Mouse (Mus musculus) erythroblast, embryonic 14.5 days (primary cell): ENCODE results near the gene Snd1. TPM values are rescaled to one million over a fixed set of nuclear protein-coding genes. Genes with fewer than 3 reads are reported as not detected.

Experiments
- H3K27me3 ChIP-seq: 2 replicates; pipeline ENCODE4 v1.6.1; 2012; ENCODE audit warnings: inconsistent platforms; ENCODE audit not compliant: control insufficient read depth
- H3K36me3 ChIP-seq: 2 replicates; pipeline ENCODE4 v1.6.1; 2012; ENCODE audit warnings: mild to moderate bottlenecking, inconsistent platforms; ENCODE audit not compliant: control insufficient read depth
- H3K4me1 ChIP-seq: 2 replicates; pipeline ENCODE4 v1.6.1; 2012; ENCODE audit warnings: inconsistent platforms; ENCODE audit not compliant: control insufficient read depth
- H3K4me3 ChIP-seq: replicated peaks from 2 replicates; pipeline ENCODE3; 2012; ENCODE audit warnings: moderate library complexity, mild to moderate bottlenecking, inconsistent platforms
- H3K9me3 ChIP-seq: 2 replicates; pipeline ENCODE4 v1.6.1; 2012; ENCODE audit warnings: low read length, inconsistent platforms, mixed read lengths; ENCODE audit not compliant: control insufficient read depth
- GATA1 ChIP-seq: IDR thresholded peaks from 2 replicates; pipeline ENCODE4 v1.6.1; 2012; ENCODE audit warnings: low read length, inconsistent platforms, mixed read lengths
- TAL1 ChIP-seq: IDR thresholded peaks from 3 replicates; pipeline ENCODE4 v1.6.1; 2012; ENCODE audit warnings: low read length, inconsistent platforms, mixed read lengths
- polyA plus RNA-seq: library from polyadenylated mRNA; stranded (reverse); fragments of >175 nt; gene quantifications from 2 replicates; pipeline ENCODE4 v1.2.3, GENCODE M21; 2012

The Snd1 gene
- polyA plus RNA-seq, 1 experiment, result 1.9 TPM

- TF ChIP-seq GATA1 (no peak), TAL1 (no peak)
- Histone ChIP-seq H3K36me3 (no peaks in the 10 kb centered on the region; the same call in 1 of the 2 replicates), H3K4me1 (no peaks in the 10 kb centered on the region), H3K9me3 (no peaks in the 10 kb centered on the region), H3K4me3 (no peak overlapping the region), H3K27me3 (no peaks in the 10 kb centered on the region)
Observed at GRCm38 (mm10) chr6:28841569-28841968, 366.6 kb downstream of the Snd1 start.

GRCm38 (mm10) chr6:28842375-28843276 is 367.7 kb downstream of the Snd1 start:
- no peak overlapping the region for H3K4me3 ChIP-seq
- no peak for TF ChIP-seq TAL1
- no peak for TF ChIP-seq GATA1
- H3K4me1 ChIP-seq, result no peaks in the 10 kb centered on the region
- no peaks in the 10 kb centered on the region for H3K9me3 ChIP-seq
- no peaks in the 10 kb centered on the region; the same call in 1 of the 2 replicates for H3K36me3 ChIP-seq
- no peaks in the 10 kb centered on the region for H3K27me3 ChIP-seq

- Histone ChIP-seq H3K4me3 (no peak overlapping the region), H3K4me1 (no peaks in the 10 kb centered on the region), H3K9me3 (no peaks in the 10 kb centered on the region), H3K36me3 (no peaks in the 10 kb centered on the region), H3K27me3 (no peaks in the 10 kb centered on the region)
- no peak for TF ChIP-seq TAL1
- TF ChIP-seq GATA1, result no peak
Observed at GRCm38 (mm10) chr6:28845610-28846009, 370.7 kb downstream of the Snd1 start.

DNA sequence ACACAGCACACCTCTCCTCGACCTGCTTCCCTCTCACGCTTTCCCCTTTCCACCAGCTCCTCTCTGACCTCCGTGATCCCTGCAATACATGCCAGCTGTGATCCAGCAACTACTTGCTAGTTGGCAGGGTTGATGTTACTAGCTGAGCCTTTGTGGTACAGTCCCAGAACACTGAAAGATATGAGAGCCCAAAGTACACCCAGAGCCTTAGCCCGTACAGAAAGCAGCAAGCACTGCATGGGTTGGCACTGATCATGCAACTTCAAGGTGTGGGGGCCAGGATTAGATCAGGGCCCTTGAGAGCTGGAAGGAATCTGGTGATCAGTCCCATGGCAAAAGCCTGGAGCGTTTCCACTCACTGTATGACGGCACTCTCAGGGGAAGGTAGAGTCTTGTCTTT is 372.7 kb downstream of the Snd1 start:
- Histone ChIP-seq H3K4me1 (no peaks in the 10 kb centered on the region), H3K4me3 (no peak overlapping the region), H3K36me3 (peaks cover 2% of the 10 kb centered on the region; the same call in 1 of the 2 replicates), H3K9me3 (no peaks in the 10 kb centered on the region), H3K27me3 (no peaks in the 10 kb centered on the region)
- TF ChIP-seq TAL1, result no peak

DNA sequence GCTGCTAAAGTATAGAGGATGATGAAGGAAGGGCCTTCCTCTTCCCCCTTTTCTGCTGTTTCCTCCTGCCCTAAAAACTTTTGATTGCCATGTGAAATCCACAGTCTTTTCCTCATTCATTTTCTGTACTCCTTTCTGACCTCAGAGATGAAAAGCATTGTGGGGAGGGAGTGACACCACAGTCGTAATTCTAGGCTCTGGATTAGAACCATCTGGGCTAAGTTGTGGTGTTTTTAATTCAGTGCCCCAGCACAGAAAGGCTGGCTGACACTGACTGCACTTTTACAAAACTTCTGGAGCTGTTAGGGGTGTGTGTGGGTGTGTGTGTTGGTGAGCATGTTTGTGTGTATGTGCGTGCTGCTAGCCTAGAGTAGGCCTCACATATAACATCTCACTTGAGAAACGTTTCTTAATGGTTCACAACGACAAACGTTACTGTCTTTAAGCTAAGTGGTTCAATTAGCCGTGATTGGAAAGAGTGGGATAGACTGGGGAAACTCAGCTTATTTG is 373.4 kb downstream of the Snd1 start:
- Histone ChIP-seq H3K27me3 (no peaks in the 10 kb centered on the region), H3K4me1 (no peaks in the 10 kb centered on the region), H3K36me3 (peaks cover 2% of the 10 kb centered on the region; the same call in 1 of the 2 replicates), H3K4me3 (no peak overlapping the region), H3K9me3 (no peaks in the 10 kb centered on the region)
- TF ChIP-seq GATA1 (no peak), TAL1 (no peak)

DNA sequence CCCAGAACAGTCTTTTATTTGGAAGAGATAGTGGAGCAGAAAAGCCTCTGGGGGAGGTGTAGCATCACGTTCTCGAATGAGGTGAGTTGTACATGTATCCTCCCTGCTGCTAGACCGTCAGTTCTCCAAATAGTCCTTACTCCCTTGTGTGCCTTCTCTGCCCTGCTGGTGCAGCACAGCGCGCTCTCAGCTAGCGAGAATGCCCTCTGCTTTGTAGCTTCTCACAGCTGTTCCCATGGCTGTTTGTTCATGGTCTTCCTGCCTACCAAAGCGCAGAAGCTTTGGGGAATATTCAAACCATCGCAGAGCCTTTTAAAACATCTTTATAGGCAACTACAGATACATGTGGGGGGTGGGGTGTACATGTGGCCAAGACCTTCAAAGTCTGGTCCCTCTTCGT is 374.0 kb downstream of the Snd1 start:
- Histone ChIP-seq H3K4me1 (no peaks in the 10 kb centered on the region), H3K36me3 (peaks cover 2% of the 10 kb centered on the region; the same call in 1 of the 2 replicates), H3K27me3 (no peaks in the 10 kb centered on the region), H3K9me3 (no peaks in the 10 kb centered on the region), H3K4me3 (no peak overlapping the region)
- TF ChIP-seq TAL1, result no peak
- no peak for TF ChIP-seq GATA1

GRCm38 (mm10) chr6:28849317-28849716 is 374.4 kb downstream of the Snd1 start:
- Histone ChIP-seq H3K9me3 (no peaks in the 10 kb centered on the region), H3K4me1 (no peaks in the 10 kb centered on the region), H3K27me3 (no peaks in the 10 kb centered on the region), H3K4me3 (no peak overlapping the region), H3K36me3 (peaks cover 2% of the 10 kb centered on the region; the same call in 1 of the 2 replicates)
- TF ChIP-seq TAL1 (no peak), GATA1 (no peak)

- Histone ChIP-seq H3K27me3 (no peaks in the 10 kb centered on the region), H3K9me3 (no peaks in the 10 kb centered on the region), H3K4me3 (no peak overlapping the region), H3K36me3 (peaks cover 2% of the 10 kb centered on the region; the same call in 1 of the 2 replicates), H3K4me1 (no peaks in the 10 kb centered on the region)
- no peak for TF ChIP-seq TAL1
Observed at GRCm38 (mm10) chr6:28850326-28850900, 375.5 kb downstream of the Snd1 start.

DNA sequence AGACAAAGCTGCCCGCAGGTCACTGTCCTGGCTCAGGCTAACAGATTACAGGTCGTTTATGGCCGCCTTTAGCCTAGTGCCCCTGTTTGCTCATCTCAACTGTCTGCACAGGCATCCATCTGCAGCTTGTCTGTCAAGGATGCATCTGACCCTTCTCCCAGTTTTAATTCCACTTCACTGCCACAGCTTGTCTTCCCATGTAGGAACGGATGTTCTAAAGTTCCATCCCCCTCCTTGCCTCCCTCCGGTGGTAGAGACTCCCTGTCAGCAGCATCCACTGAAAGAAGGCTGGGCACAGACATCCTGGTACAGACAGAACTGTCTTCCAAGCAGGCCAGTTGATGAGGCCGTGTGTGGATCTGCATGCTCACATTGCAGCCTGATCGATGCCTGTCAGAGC is 377.4 kb downstream of the Snd1 start:
- TF ChIP-seq TAL1 (no peak), GATA1 (no peak)
- Histone ChIP-seq H3K36me3 (peaks cover 2% of the 10 kb centered on the region; the same call in 1 of the 2 replicates), H3K4me3 (no peak overlapping the region), H3K4me1 (peaks cover 2% of the 10 kb centered on the region; the same call in 1 of the 2 replicates), H3K27me3 (no peaks in the 10 kb centered on the region), H3K9me3 (no peaks in the 10 kb centered on the region)
